Mouse (Mus musculus): ENCODE data around the gene Tsku.

DNA sequence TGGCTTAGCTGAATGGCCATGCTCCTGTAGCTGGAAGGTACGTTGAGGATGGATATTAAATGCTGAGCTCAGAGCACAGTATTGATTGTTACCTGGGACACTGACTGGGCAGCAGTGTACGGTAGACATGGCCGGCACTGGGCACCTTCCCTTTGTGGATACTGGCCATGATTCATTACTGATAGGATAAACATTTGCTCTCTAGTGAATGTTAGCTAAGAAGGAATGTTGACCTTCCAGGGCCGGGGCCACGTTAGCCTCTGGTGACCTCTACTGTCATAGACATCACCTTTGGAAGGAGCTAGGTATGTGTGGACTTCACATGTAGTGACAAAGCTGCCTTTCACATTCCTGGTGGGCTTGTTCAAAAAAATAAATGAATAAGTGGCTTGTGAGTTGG is 13.7 kb downstream of the Tsku start:
- TF ChIP-seq HCFC1 (IDR thresholded peaks at IDR 0.05; ENCODE audit: borderline replicate concordance, insufficient read depth, low read length): no peak
- no peak for TF ChIP-seq MAFK (IDR thresholded peaks at IDR 0.05; ENCODE audit: insufficient read depth, low read depth, low read length)
